Mouse (Mus musculus): Measurements from ENCODE around the gene Daam1. TPM values are rescaled to one million over a fixed set of nuclear protein-coding genes. Genes with fewer than 3 reads are reported as not detected.

Gene Daam1
- total RNA-seq, 2 experiments from 2014 or later, result 77.3 to 83.6 TPM

DNA sequence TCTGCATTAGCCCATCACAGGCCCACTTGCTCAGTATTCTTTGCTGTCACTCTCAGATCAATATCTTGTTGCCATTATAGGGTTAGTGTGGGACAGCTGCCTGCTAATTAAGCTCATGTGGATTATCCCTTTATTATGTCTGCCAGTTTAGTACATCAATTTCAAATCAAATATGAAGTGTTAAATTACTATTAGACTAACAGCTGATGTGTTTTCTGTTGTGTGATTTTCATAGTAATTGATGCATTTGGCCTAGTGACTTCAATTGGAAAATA, 25.5 kb downstream of the Daam1 start:
- DNase-seq (ENCODE audit: low spot score in 2 of 2), result no peak

DNA sequence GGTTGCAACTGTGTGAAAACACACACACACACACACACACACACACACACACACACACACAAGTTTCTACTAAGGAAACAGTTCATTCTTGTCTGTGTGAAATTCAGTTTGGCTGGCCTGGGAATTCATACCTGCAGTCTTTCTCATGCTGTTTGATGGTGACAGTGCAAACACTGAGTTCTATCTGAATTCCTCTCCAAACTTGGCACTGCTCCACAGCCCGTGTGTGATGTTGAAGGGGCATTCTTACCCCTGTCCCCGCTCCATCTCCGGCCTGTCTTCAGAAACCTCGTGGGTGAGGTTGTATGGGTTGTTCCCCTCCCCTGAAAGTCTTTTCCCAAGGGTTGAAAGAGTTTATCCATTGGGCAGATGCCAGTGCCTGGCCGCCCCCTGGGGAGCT, 28.2 kb downstream of the Daam1 start:
- DNase-seq (ENCODE audit: low spot score in 2 of 2), result no peak

DNA sequence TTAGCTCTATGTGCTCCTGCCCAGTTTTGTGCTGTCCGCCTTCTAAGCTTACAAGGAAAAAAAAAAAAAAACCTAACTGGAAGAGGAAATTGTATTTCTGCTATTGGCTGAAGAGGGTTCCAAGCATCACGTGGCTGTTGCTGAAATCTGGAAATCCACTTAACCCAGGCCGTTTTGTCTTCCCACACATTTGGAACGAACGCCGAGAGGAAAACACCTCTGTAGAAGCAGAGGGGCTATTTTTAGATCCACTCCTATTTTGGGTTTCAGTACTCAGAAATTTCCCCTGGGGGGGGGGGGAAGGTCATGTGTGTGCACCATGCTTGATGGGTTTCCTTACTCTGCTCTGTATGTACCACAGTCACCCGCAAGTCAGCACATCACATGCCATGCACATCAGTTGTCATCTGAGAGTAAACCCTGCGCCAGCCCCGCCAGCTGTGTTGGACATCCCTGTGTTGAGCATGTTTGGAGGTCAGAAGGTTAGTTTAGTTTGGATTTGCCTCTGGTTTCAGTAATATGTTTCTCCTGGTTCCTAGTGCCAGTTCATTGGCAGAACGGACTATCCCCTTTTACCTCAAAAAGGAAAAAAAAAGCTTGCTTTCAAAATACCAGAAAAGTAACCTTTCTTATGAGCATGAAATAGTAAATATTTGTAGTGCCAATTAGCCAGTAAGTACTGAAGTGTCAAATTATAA, 33.1 kb downstream of the Daam1 start:
- DNase-seq (ENCODE audit: low spot score in 2 of 2), result no peak

DNA sequence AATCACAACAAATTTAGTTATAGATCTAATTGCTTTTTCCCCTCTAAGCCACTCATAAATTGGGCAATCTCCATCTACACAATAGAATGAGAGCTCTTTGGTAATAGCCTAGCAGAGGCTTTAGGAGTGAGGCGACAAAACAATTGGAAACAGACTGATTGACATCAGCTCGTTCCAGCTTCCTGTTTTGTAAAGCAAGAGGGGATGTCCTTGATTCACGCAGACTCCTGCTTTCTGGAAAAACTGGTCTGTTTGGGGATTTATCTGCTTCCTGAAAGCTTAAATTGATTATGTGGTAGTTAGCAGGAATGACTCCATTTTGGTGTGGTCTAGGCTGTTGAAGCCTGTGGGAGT, 33.6 kb downstream of the Daam1 start:
- DNase-seq (ENCODE audit: low spot score in 2 of 2), result no peak

DNA sequence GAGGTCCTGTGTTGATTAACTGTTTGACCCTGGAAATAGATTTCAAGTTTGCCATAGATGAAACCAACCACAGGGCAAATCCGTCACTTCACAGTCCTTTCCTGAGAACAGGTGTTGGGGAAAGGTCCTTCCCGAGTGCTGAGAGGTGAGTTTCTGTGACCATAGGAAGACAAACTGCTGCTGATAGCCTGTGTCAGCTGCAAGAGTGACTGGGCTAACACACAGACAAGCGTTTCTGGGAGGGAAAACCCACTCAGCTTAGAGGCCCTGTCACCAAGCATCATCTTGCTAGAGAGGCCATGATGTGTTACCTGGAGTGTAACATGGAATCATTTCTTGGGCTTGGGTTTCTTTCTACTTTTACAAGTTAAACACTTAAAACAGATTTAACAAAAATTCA, 35.1 kb downstream of the Daam1 start:
- DNase-seq (ENCODE audit: low spot score in 2 of 2), result no peak

DNA sequence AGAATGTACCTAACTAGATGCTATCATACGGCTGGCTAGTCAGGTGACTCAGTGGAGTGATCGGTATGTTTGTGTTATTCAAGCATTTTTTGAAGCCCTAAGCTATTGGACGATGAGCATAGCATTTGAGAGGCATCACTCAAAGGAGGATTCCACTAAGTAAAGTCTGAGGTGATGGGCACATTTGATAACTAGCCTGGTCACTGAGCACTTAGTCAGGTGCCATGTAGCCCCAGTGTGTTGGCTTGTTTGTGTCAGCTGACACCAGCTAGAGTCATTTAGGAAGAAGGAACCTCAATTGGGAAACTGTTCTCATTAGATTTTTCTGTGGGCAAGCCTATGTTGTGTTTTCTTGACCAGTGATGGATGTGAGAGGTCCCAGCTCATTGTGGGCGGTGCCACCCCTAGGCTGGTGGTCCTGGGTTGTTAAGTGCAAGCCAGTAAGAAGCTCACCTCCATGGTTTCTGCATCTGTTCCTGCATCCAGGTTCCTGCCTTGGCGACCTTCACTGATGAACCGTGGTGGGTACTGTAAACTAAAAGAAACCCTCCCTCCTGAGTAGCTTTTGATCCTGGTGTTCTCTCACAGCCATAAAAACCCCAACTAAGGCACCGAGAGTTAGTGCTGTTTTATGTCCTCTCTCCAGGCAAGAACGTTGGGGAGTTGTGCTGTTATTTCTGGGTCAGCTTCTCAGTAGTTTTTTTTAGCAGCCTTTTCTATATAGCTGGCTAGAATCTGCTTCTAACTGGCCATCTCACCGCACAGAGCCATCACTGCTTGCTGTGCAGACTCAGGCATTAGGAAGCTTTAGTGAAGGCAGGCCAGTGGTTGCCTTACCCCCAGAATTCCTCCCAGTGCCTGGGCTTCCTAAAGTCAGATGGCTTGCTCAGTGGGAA, 36.7 kb downstream of the Daam1 start:
- DNase-seq (ENCODE audit: low spot score in 2 of 2), result no peak

DNA sequence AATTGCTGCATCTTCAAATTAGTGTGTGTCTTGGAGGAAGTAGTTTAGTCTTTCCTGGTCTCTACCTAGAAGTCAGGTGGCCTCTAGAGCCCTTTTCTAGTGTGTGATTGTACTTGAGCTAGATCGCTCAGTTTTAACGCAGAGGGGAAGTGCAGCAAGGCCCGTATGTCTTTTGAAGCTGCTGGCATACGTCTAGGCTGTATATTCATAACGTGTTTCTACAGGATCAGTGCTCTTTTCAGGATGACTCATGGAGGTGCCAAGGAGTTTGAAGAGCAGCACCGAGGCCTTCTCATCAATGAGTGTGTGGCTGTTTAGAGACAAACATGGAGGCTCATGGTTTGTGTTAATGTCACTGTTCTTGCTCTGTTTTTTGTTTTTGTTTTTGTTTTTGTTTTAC, 39.8 kb downstream of the Daam1 start:
- DNase-seq (ENCODE audit: low spot score in 2 of 2), result no peak

DNA sequence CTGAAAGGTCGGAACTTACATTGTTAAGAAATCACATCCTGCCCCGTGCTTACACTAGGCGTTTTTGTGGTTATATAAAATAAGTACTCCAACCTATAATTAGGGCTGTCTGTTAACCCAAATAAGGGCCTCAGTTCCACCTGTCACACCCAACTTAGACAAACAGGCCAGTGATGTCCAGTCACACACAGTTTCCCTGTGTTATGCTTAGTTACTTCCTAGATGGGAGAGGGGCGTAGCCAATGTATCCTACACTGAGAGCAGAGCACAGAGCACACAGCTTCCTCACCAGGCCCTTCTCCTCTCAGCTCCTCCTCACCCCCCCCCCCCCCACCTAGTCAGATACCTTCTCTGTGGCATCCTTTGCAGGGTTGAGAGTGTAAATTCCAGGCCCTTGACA, 41.5 kb downstream of the Daam1 start:
- no peak for DNase-seq (ENCODE audit: low spot score in 2 of 2)

DNA sequence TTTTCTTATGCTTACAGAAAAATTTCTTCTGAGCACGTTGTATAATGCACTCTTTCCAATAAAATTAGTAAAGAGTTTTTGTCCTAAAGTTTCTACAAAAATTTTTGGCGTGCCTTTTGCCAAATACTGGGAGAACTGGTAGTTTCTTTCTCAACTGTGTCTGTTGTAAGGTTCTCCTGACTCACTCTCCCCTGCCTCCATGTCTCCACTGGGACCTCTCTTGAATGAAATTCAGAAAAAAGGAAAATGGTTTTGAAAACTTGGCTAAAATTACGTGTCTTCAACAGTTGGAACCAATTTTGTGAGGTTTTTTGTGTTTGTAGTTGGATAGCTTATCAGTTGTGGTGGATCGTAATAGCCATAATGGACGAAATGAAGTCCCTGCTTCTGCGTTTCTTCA, 43.7 kb downstream of the Daam1 start:
- DNase-seq (ENCODE audit: low spot score in 2 of 2), result no peak

DNA sequence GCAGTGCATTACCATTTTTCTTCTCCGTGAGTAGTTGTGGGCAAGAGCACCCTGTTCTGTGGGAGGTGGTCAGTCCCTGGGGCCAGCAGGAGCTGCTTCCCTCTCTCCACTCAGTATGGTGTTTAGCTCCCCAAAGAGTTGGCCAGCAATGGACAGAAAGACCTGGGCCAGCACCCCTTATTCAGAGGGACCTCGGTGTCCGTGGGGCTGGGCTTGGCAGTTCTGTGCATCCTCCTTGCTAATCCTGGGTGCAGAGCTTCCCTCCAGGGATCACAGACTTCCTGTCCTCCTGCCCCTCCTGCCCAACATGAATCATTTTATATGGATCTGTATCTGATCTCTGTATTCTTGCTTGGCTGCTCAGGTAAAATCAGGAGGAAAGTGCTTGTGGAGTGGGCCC, 44.1 kb downstream of the Daam1 start:
- DNase-seq (ENCODE audit: low spot score in 2 of 2), result no peak

DNA sequence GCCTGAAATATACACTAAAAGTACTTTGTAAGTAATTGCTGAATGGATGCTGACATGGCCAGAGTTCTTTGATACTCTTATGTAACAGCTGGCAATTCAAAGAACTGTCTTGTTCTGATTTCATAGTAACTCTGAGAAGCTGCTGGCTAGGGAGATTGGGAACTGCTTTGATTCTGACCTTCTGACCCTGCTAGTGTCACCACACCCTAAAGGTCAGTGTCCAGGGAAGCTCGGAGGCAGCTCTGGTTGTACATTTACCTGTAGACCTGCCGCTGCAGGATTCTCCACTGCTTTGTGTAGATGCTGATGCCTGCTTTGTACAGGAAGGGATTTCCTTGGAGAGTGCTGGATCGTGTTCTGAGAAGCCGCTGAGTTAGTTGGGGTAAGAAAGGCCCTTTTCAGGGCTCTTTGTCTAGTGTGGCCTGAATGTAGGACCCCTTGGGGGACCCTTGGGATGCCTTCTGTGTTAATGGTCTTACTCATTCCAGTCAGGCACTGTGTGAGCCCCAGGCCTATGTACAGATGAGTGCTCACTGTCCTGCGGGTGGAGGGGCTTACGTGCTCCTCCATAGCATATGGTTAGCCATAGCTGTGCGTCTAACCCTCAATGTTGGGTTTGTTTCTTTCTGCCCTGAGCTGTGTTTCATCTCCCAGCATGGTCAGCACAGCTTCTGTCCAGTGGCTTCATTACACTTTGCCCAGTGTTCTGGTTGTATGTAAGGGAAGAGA, 45.0 kb downstream of the Daam1 start:
- no peak for DNase-seq (ENCODE audit: low spot score in 2 of 2)

DNA sequence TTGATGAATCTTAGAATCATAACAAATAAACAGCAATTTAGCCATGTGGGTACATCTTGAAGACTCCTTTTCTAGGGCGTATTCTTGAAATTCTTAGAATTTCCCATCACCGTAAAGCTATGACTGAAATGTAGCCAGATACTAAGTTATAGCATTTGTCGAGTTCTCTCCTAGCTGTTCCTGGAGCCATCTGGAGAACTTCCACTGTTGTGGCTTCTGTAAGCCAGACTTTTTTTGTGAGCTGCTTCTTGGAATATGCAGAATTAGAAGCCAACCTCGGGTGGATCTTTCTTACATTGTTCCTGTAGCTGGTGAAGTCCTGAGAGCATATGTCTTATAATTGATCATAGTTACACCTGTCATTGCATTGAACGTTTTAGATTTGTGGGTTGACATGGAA, 50.1 kb downstream of the Daam1 start:
- DNase-seq (ENCODE audit: low spot score in 2 of 2), result peak in 1 of 2 experiments; percentile 52

DNA sequence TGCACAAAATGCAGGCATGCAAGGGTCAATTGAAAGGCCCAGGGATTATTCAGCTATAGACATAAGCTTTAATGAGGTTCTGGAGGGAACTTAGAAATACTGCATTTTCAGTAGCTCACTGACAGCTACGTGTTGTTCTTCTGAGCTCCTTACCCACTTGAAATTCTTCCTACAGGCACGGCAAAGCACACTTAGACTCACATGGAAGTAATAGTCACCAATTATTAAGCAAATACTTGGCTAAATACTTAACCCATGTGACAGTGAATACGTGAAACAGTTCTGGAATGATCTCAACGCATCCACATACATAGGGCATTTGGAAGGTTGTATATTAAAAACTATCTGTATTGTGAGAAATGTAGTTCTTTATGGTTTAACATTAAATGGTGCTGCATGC, 50.6 kb downstream of the Daam1 start:
- no peak for DNase-seq (ENCODE audit: low spot score in 2 of 2)

DNA sequence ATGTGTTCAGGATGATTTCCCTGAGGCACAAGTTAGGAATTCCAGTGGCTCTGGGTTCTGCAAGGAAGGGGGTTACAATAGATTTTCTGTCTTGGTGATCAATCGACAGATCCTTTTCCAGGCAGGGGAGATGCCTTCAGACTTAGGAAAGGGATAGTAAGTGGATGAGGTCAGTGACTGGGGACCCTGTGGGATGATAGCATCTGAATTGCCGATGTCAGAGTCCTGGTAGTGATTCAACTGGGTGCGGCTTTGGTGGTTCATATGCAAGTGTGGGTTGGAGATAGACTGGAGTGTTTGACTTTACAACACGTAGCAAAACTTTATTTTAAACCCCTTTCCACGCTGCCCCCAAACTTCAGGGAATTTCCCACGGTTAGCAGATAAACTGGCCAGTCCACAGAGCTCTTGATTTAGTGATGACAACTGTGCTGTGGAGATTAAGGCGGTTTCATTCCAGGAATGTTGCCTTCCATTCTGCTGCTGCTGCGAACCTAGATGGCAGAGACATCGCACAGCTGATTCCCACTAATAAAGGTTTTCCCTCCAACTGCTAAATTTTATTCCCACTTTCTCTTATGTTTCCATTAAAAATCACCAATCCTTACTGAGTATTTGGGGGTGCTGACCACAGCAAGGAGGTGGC, 52.3 kb downstream of the Daam1 start:
- no peak for DNase-seq (ENCODE audit: low spot score in 2 of 2)

DNA sequence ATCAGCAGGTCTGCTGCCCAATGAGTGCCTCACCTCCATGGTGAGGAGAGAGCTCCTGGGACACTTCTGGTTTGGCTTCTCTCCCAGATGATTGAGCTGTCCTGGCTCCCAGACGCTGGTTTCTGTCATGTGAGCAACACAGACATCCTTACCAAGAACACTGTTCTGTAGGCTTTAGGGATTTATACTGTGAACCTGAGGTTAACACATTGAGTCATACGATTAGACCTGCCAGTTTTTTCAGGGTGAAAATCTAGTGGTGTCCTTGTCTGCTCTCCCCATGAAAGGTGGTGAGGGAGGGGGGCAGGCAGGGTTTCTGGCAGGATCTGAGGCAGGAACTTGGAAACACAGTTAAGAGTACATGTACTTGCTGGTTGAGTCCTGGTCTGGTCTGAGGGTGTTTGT, 54.3 kb downstream of the Daam1 start:
- DNase-seq (ENCODE audit: low spot score in 2 of 2), result no peak

DNA sequence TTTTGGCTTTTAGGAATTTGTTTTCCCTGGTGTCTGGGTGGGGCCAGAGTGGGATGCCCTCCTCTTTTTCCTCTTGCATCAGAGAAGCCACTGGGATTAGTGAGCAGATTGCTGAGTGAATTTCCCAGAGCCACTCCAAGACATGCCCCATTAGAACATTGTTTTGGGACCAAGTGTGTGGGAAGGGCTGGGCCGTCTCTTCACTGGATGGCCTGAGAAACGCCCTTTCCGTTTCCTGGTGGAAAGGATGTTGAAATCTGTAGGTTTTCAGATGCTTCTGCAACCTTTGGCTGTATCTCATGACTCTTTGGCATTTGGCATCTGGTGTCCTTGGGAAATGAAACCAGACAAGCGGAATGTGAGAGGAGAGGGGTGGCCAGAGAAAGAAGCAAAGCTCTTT, 54.8 kb downstream of the Daam1 start:
- DNase-seq (ENCODE audit: low spot score in 2 of 2), result no peak

DNA sequence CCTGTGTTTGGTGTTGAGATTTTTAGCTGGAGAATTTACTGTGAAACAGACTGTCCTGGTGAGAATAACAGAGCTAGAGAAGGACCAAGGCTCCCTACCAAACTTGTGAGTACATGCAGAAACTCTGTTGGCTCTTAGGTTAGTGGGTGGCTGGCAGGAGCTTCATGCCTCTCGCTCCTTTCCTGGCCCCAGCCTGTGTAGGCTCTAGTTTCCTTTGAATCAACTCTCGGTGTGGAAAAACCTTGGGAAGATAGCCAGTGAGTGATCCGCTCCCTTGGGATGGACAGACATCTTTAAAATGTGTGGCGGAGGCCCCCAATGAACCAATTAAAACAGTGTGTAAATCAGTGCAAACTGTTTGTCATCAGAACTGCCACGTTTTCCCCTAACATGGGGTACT, 55.5 kb downstream of the Daam1 start:
- no peak for DNase-seq (ENCODE audit: low spot score in 2 of 2)

DNA sequence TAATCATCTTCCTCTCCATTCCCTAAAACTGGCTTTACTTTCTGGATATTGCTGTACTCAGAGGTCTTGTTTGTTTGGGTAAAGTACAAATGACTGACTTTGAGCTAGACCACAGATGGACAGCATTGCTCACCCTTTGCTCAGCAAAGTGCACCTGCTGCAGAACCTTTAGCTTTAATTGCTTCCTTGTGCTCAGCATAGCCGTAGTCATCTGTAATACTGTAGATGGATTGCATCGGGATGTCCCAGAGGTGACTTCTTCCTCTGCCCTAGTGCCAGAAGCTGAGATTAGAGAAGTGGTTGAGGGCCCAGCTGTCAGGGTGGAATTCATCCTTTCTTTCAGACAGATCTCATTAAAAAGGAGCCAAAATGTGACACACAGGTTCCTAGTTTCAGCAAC, 56.1 kb downstream of the Daam1 start:
- DNase-seq (ENCODE audit: low spot score in 2 of 2), result no peak

DNA sequence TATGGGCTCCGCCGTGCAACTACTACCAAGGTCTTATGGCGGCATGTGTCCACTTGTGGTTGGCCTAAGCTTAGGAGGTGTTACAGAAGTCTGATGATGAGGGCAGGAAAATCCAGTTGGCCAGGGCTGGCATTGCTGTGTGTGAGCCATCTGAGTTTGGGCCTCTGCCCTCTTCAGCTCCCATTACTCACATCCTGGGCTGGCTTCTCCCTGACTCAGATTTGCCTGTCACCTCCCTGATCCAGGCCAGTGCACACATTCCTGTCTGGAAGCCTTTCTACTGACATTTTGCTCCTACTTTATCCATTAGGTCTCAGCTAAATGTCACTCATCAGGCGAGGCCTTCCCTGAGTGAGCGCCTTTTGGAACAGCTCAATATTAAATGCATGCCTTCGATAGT, 57.5 kb downstream of the Daam1 start:
- no peak for DNase-seq (ENCODE audit: low spot score in 2 of 2)

DNA sequence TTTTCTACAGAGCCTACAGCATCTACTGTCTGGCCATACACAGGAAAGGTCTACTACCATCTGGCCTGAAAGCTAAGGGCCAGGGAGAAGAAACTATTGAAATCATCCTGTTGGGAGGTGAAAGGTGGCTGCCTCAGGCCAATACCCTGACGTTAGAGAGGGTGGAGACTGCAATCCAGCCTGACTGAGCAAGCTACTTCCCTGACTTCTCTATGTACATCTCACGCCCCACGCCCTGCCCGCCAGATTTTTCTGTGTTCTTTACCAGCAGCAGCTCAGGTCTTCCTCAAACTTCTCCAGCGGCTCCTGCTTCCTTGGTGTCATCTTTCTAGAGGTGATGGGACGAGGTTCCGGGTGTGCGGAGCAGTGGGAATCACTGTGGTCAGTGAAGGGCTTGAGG, 58.4 kb downstream of the Daam1 start:
- no peak for DNase-seq (ENCODE audit: low spot score in 2 of 2)

DNA sequence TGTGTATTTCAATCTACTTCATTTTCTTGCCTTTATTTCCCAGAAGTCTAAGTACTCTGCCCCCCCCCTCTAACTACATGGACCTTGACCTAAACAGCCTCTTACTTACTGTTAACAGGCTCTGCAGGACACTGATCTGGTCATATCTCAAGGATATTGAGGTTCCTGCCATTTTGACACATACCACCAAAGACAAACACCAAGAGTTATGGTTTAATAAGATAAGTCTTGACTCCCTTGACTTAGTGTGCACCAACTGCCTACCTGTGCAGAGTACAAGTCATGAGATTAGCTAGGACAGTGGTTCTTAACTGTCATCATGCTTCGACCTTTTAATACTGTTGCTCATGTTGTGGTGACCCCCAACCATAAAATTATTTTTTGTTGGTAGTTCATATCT, 59.4 kb downstream of the Daam1 start:
- no peak for DNase-seq (ENCODE audit: low spot score in 2 of 2)
